22 mouse cellular contexts compared by ENCODE assay signal in genomic region chr19:11050286-11050685, GRCm38 (mm10). TPM values are rescaled to one million over a fixed set of nuclear protein-coding genes. Genes with fewer than 3 reads are reported as not detected.
DNase-seq lines count a peak whose midpoint lies in the region; ATAC-seq and TF ChIP-seq lines count a peak whose summit lies in the region.
"Had no signal": no experiment of that assay in that cellular context is flagged by ENCODE, and none has a peak within 500 bp of the region (broad histone marks: within the 10 kb centered on the region; RNA-seq: fewer than 3 reads in every experiment).

No protein-coding gene starts in this region.

- WGBS in heart, adult 2 months: 42% methylated on average over 2 of the region's 2 CpGs
- WGBS in midbrain, embryonic 11.5 days: 76% methylated on average over 2 of the region's 2 CpGs
- 75% methylated on average over 2 of the region's 2 CpGs for WGBS in midbrain, embryonic 14.5 days
- WGBS in stomach, postnatal 0 days: 48% methylated on average over 2 of the region's 2 CpGs
- 79% methylated on average over 2 of the region's 2 CpGs for WGBS in cerebellum, adult 2 months

- H3K27me3 ChIP-seq in heart, adult 2 months (ENCODE audit: control insufficient read depth, insufficient read depth, low read length): no peaks in the 10 kb centered on the region
- H3K27me3 ChIP-seq in midbrain, embryonic 11.5 days (ENCODE audit: control insufficient read depth, insufficient read depth, low read length): no peaks in the 10 kb centered on the region
- no peaks in the 10 kb centered on the region; the same call in 1 of the 2 replicates for H3K27me3 ChIP-seq in midbrain, embryonic 14.5 days (ENCODE audit: control insufficient read depth, insufficient read depth, low read length)
- H3K27me3 ChIP-seq in stomach, postnatal 0 days (ENCODE audit: control insufficient read depth, insufficient read depth, low read length): no peaks in the 10 kb centered on the region
- H3K27me3 ChIP-seq in cerebellum, adult 2 months (ENCODE audit: control insufficient read depth, insufficient read depth, low read length): no peaks in the 10 kb centered on the region; the same call in 1 of the 2 replicates
- H3K27me3 ChIP-seq: limb, embryonic 13.5 days; lung, embryonic 15.5 days; neural tube, embryonic 12.5 days had no signal

- peak overlapping the region; percentile 76 for H3K9ac ChIP-seq in heart, adult 2 months (ENCODE audit: low read depth, low read length)
- no peak overlapping the region for H3K9ac ChIP-seq in midbrain, embryonic 11.5 days (ENCODE audit: low read length)
- no peak overlapping the region for H3K9ac ChIP-seq in midbrain, embryonic 14.5 days (replicated peaks; ENCODE audit: low read length)
- H3K9ac ChIP-seq in stomach, postnatal 0 days (ENCODE audit: low read length): no peak overlapping the region
- H3K9ac ChIP-seq: limb, embryonic 13.5 days; lung, embryonic 15.5 days; midbrain, embryonic 12.5 days; neural tube, embryonic 12.5 days had no signal

- TF ChIP-seq CTCF in heart, adult 2 months (IDR thresholded peaks at IDR 0.05): no peak
- no peak for TF ChIP-seq CTCF in stomach, postnatal 0 days (IDR thresholded peaks at IDR 0.05; ENCODE audit: low read depth)
- TF ChIP-seq CTCF in cerebellum, adult 2 months (IDR thresholded peaks at IDR 0.05; ENCODE audit: borderline replicate concordance, insufficient read depth, low read depth, low read length): no peak

- intact Hi-C loops in heart, adult 2 months (cut with DNase I): no loop called here
- intact Hi-C loops in heart, postnatal 36 days (cut with DNase I): no loop called here

- H3K36me3 ChIP-seq in heart, adult 2 months (ENCODE audit: control insufficient read depth, insufficient read depth, low read length): peaks cover 12% of the 10 kb centered on the region
- H3K36me3 ChIP-seq in midbrain, embryonic 11.5 days (ENCODE audit: control insufficient read depth, insufficient read depth, low read length): no peaks in the 10 kb centered on the region
- H3K36me3 ChIP-seq in midbrain, embryonic 14.5 days (ENCODE audit: control insufficient read depth, insufficient read depth, low read length): no peaks in the 10 kb centered on the region
- H3K36me3 ChIP-seq in stomach, postnatal 0 days (ENCODE audit: control insufficient read depth, insufficient read depth, low read length): no peaks in the 10 kb centered on the region
- H3K36me3 ChIP-seq: limb, embryonic 13.5 days; lung, embryonic 15.5 days; midbrain, embryonic 12.5 days; neural tube, embryonic 12.5 days had no signal

- peak in 1 of 2 experiments; percentile 27 for DNase-seq in heart, adult 2 months
- DNase-seq in heart, postnatal 36 days: no peak
- peak; percentile 75 for DNase-seq in midbrain, embryonic 11.5 days (ENCODE audit: low spot score, missing footprints)
- no peak for DNase-seq in midbrain, embryonic 14.5 days
- no peak for DNase-seq in stomach, postnatal 0 days (ENCODE audit: low spot score)
- no peak for DNase-seq in cerebellum, adult 2 months
- DNase-seq in kidney, postnatal 14 days: no peak
- DNase-seq: adrenal gland, adult 2 months; cerebellum, adult 9-11 months; gastrocnemius, postnatal 36 days had no signal

- TF ChIP-seq EP300 in heart, adult 2 months (IDR thresholded peaks at IDR 0.05; ENCODE audit: insufficient read depth, low read depth, low read length): no peak
- no peak for TF ChIP-seq EP300 in stomach, postnatal 0 days (optimal IDR thresholded peaks at IDR 0.05)

- peak overlapping the region; percentile 95 for H3K27ac ChIP-seq in heart, adult 2 months
- no peak overlapping the region for H3K27ac ChIP-seq in midbrain, embryonic 11.5 days (ENCODE audit: low read depth, low read length)
- H3K27ac ChIP-seq in midbrain, embryonic 14.5 days (replicated peaks; ENCODE audit: low read depth, low read length): no peak overlapping the region
- H3K27ac ChIP-seq in stomach, postnatal 0 days (replicated peaks): 0 out of 2 replicates have a peak overlapping the region, but pooled peaks have one; percentile 71
- H3K27ac ChIP-seq in cerebellum, adult 2 months (ENCODE audit: insufficient read depth, low read length): no peak overlapping the region
- H3K27ac ChIP-seq: limb, embryonic 13.5 days; lung, embryonic 15.5 days; midbrain, embryonic 12.5 days; neural tube, embryonic 12.5 days had no signal

- peak; percentile 35; the same call in 1 of the 2 replicates for TF ChIP-seq POLR2A in heart, adult 2 months (IDR thresholded peaks at IDR 0.05; ENCODE audit: insufficient read depth, low read depth, low read length)
- no peak for TF ChIP-seq POLR2A in cerebellum, adult 2 months (IDR thresholded peaks at IDR 0.05; ENCODE audit: borderline replicate concordance, insufficient read depth, low read length)

- peak overlapping the region; percentile 45 for H3K4me3 ChIP-seq in heart, adult 2 months
- no peak overlapping the region for H3K4me3 ChIP-seq in midbrain, embryonic 11.5 days (ENCODE audit: low read depth, low read length)
- no peak overlapping the region for H3K4me3 ChIP-seq in midbrain, embryonic 14.5 days (replicated peaks; ENCODE audit: low read depth, low read length)
- H3K4me3 ChIP-seq in stomach, postnatal 0 days (ENCODE audit: low read depth, low read length): no peak overlapping the region
- no peak overlapping the region for H3K4me3 ChIP-seq in cerebellum, adult 2 months (replicated peaks; ENCODE audit: insufficient read depth, low read depth, low read length)
- H3K4me3 ChIP-seq: erythroblast, embryonic 14.5 days; limb, embryonic 13.5 days; lung, embryonic 15.5 days; midbrain, embryonic 12.5 days; neural tube, embryonic 12.5 days had no signal

- no peak for ATAC-seq in midbrain, embryonic 11.5 days (ENCODE audit: low FRiP score)
- ATAC-seq in midbrain, embryonic 14.5 days (ENCODE audit: low FRiP score, low TSS enrichment): no peak
- 0 out of 2 replicates have a peak, but pooled peaks have one; percentile 6 for ATAC-seq in granulocyte monocyte progenitor cell, adult 5-6 weeks (replicated peaks; ENCODE audit: poor library complexity, severe bottlenecking)
- ATAC-seq in stomach, postnatal 0 days (ENCODE audit: low FRiP score, low TSS enrichment): no peak
- ATAC-seq: forebrain, embryonic 16.5 days; intestine, embryonic 16.5 days had no signal

- H3K4me2 ChIP-seq in midbrain, embryonic 11.5 days: no peak overlapping the region
- no peak overlapping the region for H3K4me2 ChIP-seq in midbrain, embryonic 14.5 days (ENCODE audit: low read length)
- H3K4me2 ChIP-seq in stomach, postnatal 0 days (replicated peaks; ENCODE audit: low read depth): no peak overlapping the region
- H3K4me2 ChIP-seq: limb, embryonic 13.5 days; lung, embryonic 15.5 days; midbrain, embryonic 12.5 days; neural tube, embryonic 12.5 days had no signal

- H3K9me3 ChIP-seq in midbrain, embryonic 11.5 days (ENCODE audit: control insufficient read depth, low read length): no peaks in the 10 kb centered on the region
- no peaks in the 10 kb centered on the region for H3K9me3 ChIP-seq in midbrain, embryonic 14.5 days (ENCODE audit: control insufficient read depth, low read length)
- no peaks in the 10 kb centered on the region for H3K9me3 ChIP-seq in stomach, postnatal 0 days (ENCODE audit: control insufficient read depth, low read length)
- H3K9me3 ChIP-seq: limb, embryonic 13.5 days; lung, embryonic 15.5 days; midbrain, embryonic 12.5 days; neural tube, embryonic 12.5 days had no signal

- H3K79me2 ChIP-seq in heart, adult 2 months (replicated peaks; ENCODE audit: control insufficient read depth, insufficient read depth, low read length): no peaks in the 10 kb centered on the region

- H3K4me1 ChIP-seq in heart, adult 2 months (ENCODE audit: control insufficient read depth, insufficient read depth, low read length): peaks cover 17% of the 10 kb centered on the region
- H3K4me1 ChIP-seq in midbrain, embryonic 11.5 days (ENCODE audit: control insufficient read depth, insufficient read depth, low read length): no peaks in the 10 kb centered on the region
- no peaks in the 10 kb centered on the region for H3K4me1 ChIP-seq in midbrain, embryonic 14.5 days (ENCODE audit: control insufficient read depth, insufficient read depth, low read length)
- H3K4me1 ChIP-seq in stomach, postnatal 0 days (replicated peaks; ENCODE audit: control insufficient read depth, insufficient read depth): 0 out of 2 replicates have a peak, but pooled peaks cover 3% of the 10 kb centered on the region
- H3K4me1 ChIP-seq in cerebellum, adult 2 months (ENCODE audit: control insufficient read depth, insufficient read depth, low read length): no peaks in the 10 kb centered on the region
- H3K4me1 ChIP-seq: limb, embryonic 13.5 days; lung, embryonic 15.5 days; midbrain, embryonic 12.5 days; neural tube, embryonic 12.5 days had no signal

RNA-seq across cellular contexts. Expression of gene Ms4a8a, which starts 30.6 kb away (rescaled TPM):
- total RNA-seq in heart, adult 2 months (2021): 1 to 10 TPM; 2.2 to 2.4 TPM
- 1.1 and 1.7 TPM in 2 replicates for polyA plus RNA-seq in heart, adult 2 months (2012; rRNA removed)
- 1 to 10 TPM; 1.2 to 3.3 TPM for total RNA-seq in heart, postnatal 36 days (2021)
- not detected in 2 replicates for polyA plus RNA-seq in midbrain, embryonic 11.5 days (2014; fragmentation: Nextera tagmentation; extraction: Ambion mirVana)
- polyA plus RNA-seq in midbrain, embryonic 14.5 days (2014; fragmentation: Nextera tagmentation; extraction: Ambion mirVana): not detected in 2 replicates
- not detected in 2 replicates for total RNA-seq in granulocyte monocyte progenitor cell, adult 5-6 weeks (2014; fragmentation: Nextera tagmentation)
- not detected in 2 replicates for total RNA-seq in granulocyte monocyte progenitor cell, adult 5-6 weeks (2017)
- 21.0 and 22.3 TPM in 2 replicates for polyA plus RNA-seq in stomach, postnatal 0 days (2015; fragmentation: Nextera tagmentation; extraction: Ambion mirVana)
- not detected in 2 replicates for polyA plus RNA-seq in cerebellum, adult 2 months (2012; rRNA removed)
- polyA plus RNA-seq: brain, embryonic 14.5 days; erythroblast, embryonic 14.5 days; forebrain, embryonic 16.5 days; limb, embryonic 13.5 days; midbrain, embryonic 12.5 days; neural tube, embryonic 12.5 days had no signal

RNA-seq across cellular contexts. Expression of gene Ms4a18, which starts 32.5 kb away (rescaled TPM):
- not detected for total RNA-seq in heart, adult 2 months (2021)
- not detected in 2 replicates for polyA plus RNA-seq in heart, adult 2 months (2012; rRNA removed)
- total RNA-seq in heart, postnatal 36 days (2021): not detected
- polyA plus RNA-seq in midbrain, embryonic 11.5 days (2014; fragmentation: Nextera tagmentation; extraction: Ambion mirVana): not detected in 2 replicates
- not detected in 2 replicates for polyA plus RNA-seq in midbrain, embryonic 14.5 days (2014; fragmentation: Nextera tagmentation; extraction: Ambion mirVana)
- not detected in 2 replicates for total RNA-seq in granulocyte monocyte progenitor cell, adult 5-6 weeks (2014; fragmentation: Nextera tagmentation)
- total RNA-seq in granulocyte monocyte progenitor cell, adult 5-6 weeks (2017): not detected in 2 replicates
- not detected in 2 replicates for polyA plus RNA-seq in stomach, postnatal 0 days (2015; fragmentation: Nextera tagmentation; extraction: Ambion mirVana)
- polyA plus RNA-seq in cerebellum, adult 2 months (2012; rRNA removed): not detected in 2 replicates
- total RNA-seq: adrenal gland, adult 2 months; gastrocnemius, postnatal 36 days; heart, postnatal 25 days; layer of hippocampus, adult 18-20 months; left cerebral cortex, adult 8-10 months had no signal
- polyA plus RNA-seq: adrenal gland, adult 2 months; brain, embryonic 14.5 days; erythroblast, embryonic 14.5 days; forebrain, embryonic 16.5 days; limb, embryonic 13.5 days; lung, embryonic 15.5 days; midbrain, embryonic 12.5 days; neural tube, embryonic 12.5 days had no signal

RNA-seq across cellular contexts. Expression of gene Ms4a15, which starts 57.2 kb away (rescaled TPM):
- total RNA-seq in heart, adult 2 months (2021): not detected
- not detected in 2 replicates for polyA plus RNA-seq in heart, adult 2 months (2012; rRNA removed)
- not detected for total RNA-seq in heart, postnatal 36 days (2021)
- not detected in 2 replicates for polyA plus RNA-seq in midbrain, embryonic 11.5 days (2014; fragmentation: Nextera tagmentation; extraction: Ambion mirVana)
- not detected in 2 replicates for polyA plus RNA-seq in midbrain, embryonic 14.5 days (2014; fragmentation: Nextera tagmentation; extraction: Ambion mirVana)
- not detected in 2 replicates for total RNA-seq in granulocyte monocyte progenitor cell, adult 5-6 weeks (2014; fragmentation: Nextera tagmentation)
- not detected in 2 replicates for total RNA-seq in granulocyte monocyte progenitor cell, adult 5-6 weeks (2017)
- polyA plus RNA-seq in stomach, postnatal 0 days (2015; fragmentation: Nextera tagmentation; extraction: Ambion mirVana): 0.10 TPM in 1 of 2 replicates, not detected in the other
- 0.05 and 0.08 TPM in 2 replicates for polyA plus RNA-seq in cerebellum, adult 2 months (2012; rRNA removed)
- total RNA-seq: adrenal gland, adult 2 months; gastrocnemius, postnatal 36 days; heart, postnatal 25 days; layer of hippocampus, adult 18-20 months had no signal
- polyA plus RNA-seq: adrenal gland, adult 2 months; brain, embryonic 14.5 days; erythroblast, embryonic 14.5 days; limb, embryonic 13.5 days; midbrain, embryonic 12.5 days; neural tube, embryonic 12.5 days had no signal

Comparison
In these comparisons a context has a peak if more than half of its experiments do, and no peak if none do; other contexts are left out.
1. H3K27ac ChIP-seq: peak in heart, adult 2 months (single experiment) and stomach, postnatal 0 days (single experiment); none in midbrain, embryonic 11.5 days (single experiment), midbrain, embryonic 14.5 days (single experiment) and cerebellum, adult 2 months (single experiment).